Mouse (Mus musculus) testis, adult 2 months (tissue): ENCODE measurements around the gene Exoc4. TPM values are rescaled to one million over a fixed set of nuclear protein-coding genes. Genes with fewer than 3 reads are reported as not detected.

Source experiments
- H3K27ac ChIP-seq: fragments of 200-500 bp; 2 replicates; pipeline ENCODE4 v1.5.1; 2012; ENCODE audit warnings: low read depth, low read length; ENCODE audit not compliant: control insufficient read depth, insufficient read depth
- H3K27me3 ChIP-seq: fragments of 200-500 bp; 2 replicates; pipeline ENCODE4 v1.6.1; 2012; ENCODE audit warnings: mild to moderate bottlenecking, low read length, moderate library complexity; ENCODE audit not compliant: control insufficient read depth, insufficient read depth
- H3K36me3 ChIP-seq: fragments of 200-500 bp; 2 replicates; pipeline ENCODE4 v1.6.1; 2012; ENCODE audit warnings: mild to moderate bottlenecking, low read length; ENCODE audit not compliant: control insufficient read depth, insufficient read depth
- H3K4me1 ChIP-seq: fragments of 200-500 bp; 2 replicates; pipeline ENCODE4 v1.6.1; 2012; ENCODE audit warnings: low read length; ENCODE audit not compliant: control insufficient read depth, insufficient read depth
- H3K4me3 ChIP-seq: fragments of 200-500 bp; 2 replicates; pipeline ENCODE4 v1.5.1; 2012; ENCODE audit warnings: low read depth, mild to moderate bottlenecking, low read length, moderate library complexity, mixed read lengths; ENCODE audit not compliant: control insufficient read depth
- CTCF ChIP-seq: fragments of 200-500 bp; IDR thresholded peaks from 2 replicates; pipeline ENCODE4 v1.5.1; 2012; ENCODE audit warnings: low read depth, mild to moderate bottlenecking, inconsistent platforms, low read length, moderate library complexity; ENCODE audit not compliant: control insufficient read depth, insufficient read depth, insufficient replicate concordance
- POLR2A ChIP-seq: fragments of 200-500 bp; IDR thresholded peaks from 2 replicates; pipeline ENCODE4 v1.6.1; 2012; ENCODE audit warnings: low read depth, mild to moderate bottlenecking, inconsistent platforms, low read length, moderate library complexity; ENCODE audit not compliant: control insufficient read depth
- polyA plus RNA-seq: library from polyadenylated mRNA; depleted of rRNA; stranded (reverse); fragments of >200 nt; gene quantifications from 2 replicates; pipeline ENCODE4 v1.2.3, GENCODE M21; 2012

Gene Exoc4
- polyA plus RNA-seq, 1 experiment, result 3.3 TPM

- no peak for TF ChIP-seq POLR2A
- no peak for TF ChIP-seq CTCF
- Histone ChIP-seq H3K36me3 (no peaks in the 10 kb centered on the region), H3K4me3 (no peak overlapping the region)
Measured at GRCm38 (mm10) chr6:33466168-33466839, 217.4 kb downstream of the Exoc4 start.

GRCm38 (mm10) chr6:33468480-33468879 lies 219.6 kb downstream of the Exoc4 start:
- no peak for TF ChIP-seq POLR2A
- TF ChIP-seq CTCF, result no peak
- no peak overlapping the region for H3K27ac ChIP-seq
- no peaks in the 10 kb centered on the region for H3K36me3 ChIP-seq
- H3K27me3 ChIP-seq, result no peaks in the 10 kb centered on the region
- no peaks in the 10 kb centered on the region for H3K4me1 ChIP-seq
- no peak overlapping the region for H3K4me3 ChIP-seq

More at GRCm38 (mm10) chr6:33466168-33466839, 217.4 kb downstream of the Exoc4 start:
- Histone ChIP-seq H3K4me1 (no peaks in the 10 kb centered on the region), H3K27me3 (no peaks in the 10 kb centered on the region), H3K27ac (no peak overlapping the region)

GRCm38 (mm10) chr6:33476134-33476533 lies 227.2 kb downstream of the Exoc4 start:
- H3K4me3 ChIP-seq, result no peak overlapping the region
- no peaks in the 10 kb centered on the region for H3K36me3 ChIP-seq
- no peaks in the 10 kb centered on the region for H3K4me1 ChIP-seq
- TF ChIP-seq POLR2A (no peak), CTCF (no peak)
- no peak overlapping the region for H3K27ac ChIP-seq
- no peaks in the 10 kb centered on the region for H3K27me3 ChIP-seq

- Histone ChIP-seq H3K27ac (no peak overlapping the region), H3K4me3 (no peak overlapping the region), H3K27me3 (no peaks in the 10 kb centered on the region), H3K36me3 (no peaks in the 10 kb centered on the region), H3K4me1 (no peaks in the 10 kb centered on the region)
- TF ChIP-seq CTCF, result no peak
- TF ChIP-seq POLR2A, result no peak
Measured at GRCm38 (mm10) chr6:33484568-33484967, 235.7 kb downstream of the Exoc4 start.

- Histone ChIP-seq H3K4me1 (no peaks in the 10 kb centered on the region), H3K36me3 (no peaks in the 10 kb centered on the region), H3K27ac (no peak overlapping the region), H3K4me3 (no peak overlapping the region), H3K27me3 (no peaks in the 10 kb centered on the region)
- no peak for TF ChIP-seq CTCF
- no peak for TF ChIP-seq POLR2A
Measured at GRCm38 (mm10) chr6:33489788-33490187, 240.9 kb downstream of the Exoc4 start.

- H3K4me3 ChIP-seq, result no peak overlapping the region
- TF ChIP-seq CTCF (no peak), POLR2A (no peak)
- no peak overlapping the region for H3K27ac ChIP-seq
- no peaks in the 10 kb centered on the region for H3K27me3 ChIP-seq
- no peaks in the 10 kb centered on the region for H3K36me3 ChIP-seq
- H3K4me1 ChIP-seq, result no peaks in the 10 kb centered on the region
Measured at GRCm38 (mm10) chr6:33496141-33496855, 247.4 kb downstream of the Exoc4 start.

- Histone ChIP-seq H3K36me3 (no peaks in the 10 kb centered on the region), H3K4me1 (no peaks in the 10 kb centered on the region), H3K27me3 (no peaks in the 10 kb centered on the region), H3K4me3 (no peak overlapping the region), H3K27ac (no peak overlapping the region)
- TF ChIP-seq CTCF (no peak), POLR2A (no peak)
Measured at GRCm38 (mm10) chr6:33497348-33497747, 248.5 kb downstream of the Exoc4 start.

- Histone ChIP-seq H3K27ac (no peak overlapping the region), H3K36me3 (no peaks in the 10 kb centered on the region), H3K4me1 (no peaks in the 10 kb centered on the region), H3K4me3 (no peak overlapping the region), H3K27me3 (no peaks in the 10 kb centered on the region)
- TF ChIP-seq CTCF, result no peak
- TF ChIP-seq POLR2A, result no peak
Measured at GRCm38 (mm10) chr6:33502388-33502787, 253.5 kb downstream of the Exoc4 start.
